Mouse (Mus musculus): ENCODE measurements at regions not wholly inside any gene's neighbourhood (a gene's known extent, or its start where the extent isn't known, plus 50 kb on each side); places are given as distances from the start of the nearest gene placed in this dataset.

GRCm38 (mm10) chr13:45230804-45231203 lies 152.3 kb downstream of the Gm9817 start:
- TF ChIP-seq CTCF (IDR thresholded peaks at IDR 0.05; ENCODE audit: low read depth) (no peak), EP300 (optimal IDR thresholded peaks at IDR 0.05) (no peak)

Data from stomach, postnatal 0 days (tissue).